Mouse (Mus musculus) brain, embryonic 18.5 days (tissue): ENCODE measurements around the gene Slc17a5.

Experiments used
- DNase-seq: peaks from one replicate; pipeline ENCODE4 v3.0.0-alpha.2; 2012; ENCODE audit warnings: low read depth, low spot score

Slc17a5 gene

DNA sequence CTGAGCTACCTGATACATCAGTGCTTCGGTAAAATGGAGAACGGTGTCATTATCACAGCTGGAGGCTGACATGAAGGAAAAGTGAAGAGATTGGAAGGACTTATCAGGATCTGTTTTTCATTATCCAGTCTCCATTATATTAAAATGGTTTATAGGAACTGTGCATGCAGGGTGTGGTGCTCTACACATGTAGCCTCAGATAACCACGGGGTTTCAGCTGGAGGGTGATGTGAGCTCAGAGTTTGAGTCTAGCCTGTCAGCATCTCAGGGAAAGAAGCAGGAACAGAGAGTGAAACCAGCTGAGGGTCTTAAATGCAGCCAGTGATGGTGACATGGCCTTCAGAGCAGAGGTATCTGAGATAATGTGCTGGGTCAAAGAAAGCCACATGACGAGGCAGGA is 28.4 kb downstream of the Slc17a5 start:
- no peak for DNase-seq

DNA sequence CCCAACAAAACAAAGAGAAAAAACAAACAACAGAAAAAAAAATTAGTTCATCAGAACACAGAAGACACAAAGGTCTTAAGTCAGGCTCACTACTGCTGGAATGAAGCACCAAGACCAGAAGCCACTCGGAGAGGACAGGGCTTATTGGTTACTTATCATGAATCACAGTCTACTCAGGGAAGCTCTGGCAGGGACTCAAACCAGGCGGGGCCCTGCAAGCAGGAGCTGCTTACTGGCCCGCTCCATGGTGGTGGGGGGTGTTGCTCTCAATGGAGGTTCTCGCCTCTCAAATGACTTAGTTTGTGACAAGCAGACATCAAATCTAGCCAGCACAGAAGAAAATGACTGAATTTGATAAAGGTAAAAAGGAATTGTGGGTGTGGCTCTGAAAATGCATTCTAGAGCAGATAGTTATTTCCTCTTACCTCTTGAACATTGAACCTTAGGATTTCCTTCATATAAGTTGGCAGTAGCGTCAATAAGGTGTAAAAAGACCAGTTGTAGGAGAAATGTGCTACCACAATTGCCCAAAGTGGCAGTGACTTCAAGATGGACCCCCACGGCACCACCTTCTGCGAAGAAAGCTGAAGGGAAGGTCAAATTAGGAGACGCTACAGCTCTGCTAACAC is 29.1 kb downstream of the Slc17a5 start:
- DNase-seq = no peak

- no peak for DNase-seq
Measured at GRCm38 (mm10) chr9:78557041-78557440, 30.8 kb downstream of the Slc17a5 start.

DNA sequence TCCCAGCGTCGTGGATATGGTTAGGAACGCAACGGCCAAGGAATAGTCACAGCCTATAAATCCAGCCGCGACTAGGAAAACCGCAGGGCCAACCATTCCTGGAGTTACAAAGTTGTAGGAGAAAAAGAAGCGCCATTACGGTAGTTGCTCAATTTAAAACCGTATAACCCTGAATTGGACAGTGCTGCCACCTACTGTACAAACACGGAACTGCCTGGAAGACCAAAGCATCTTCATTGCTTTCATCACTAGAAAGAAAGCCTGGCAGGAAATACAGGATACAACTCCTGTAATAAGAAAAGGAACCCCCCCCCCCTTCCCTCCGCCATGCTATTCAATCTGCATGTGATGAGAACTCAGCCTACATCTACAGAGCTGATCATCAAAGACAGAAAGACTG is 34.9 kb downstream of the Slc17a5 start:
- peak; percentile 22 for DNase-seq

DNA sequence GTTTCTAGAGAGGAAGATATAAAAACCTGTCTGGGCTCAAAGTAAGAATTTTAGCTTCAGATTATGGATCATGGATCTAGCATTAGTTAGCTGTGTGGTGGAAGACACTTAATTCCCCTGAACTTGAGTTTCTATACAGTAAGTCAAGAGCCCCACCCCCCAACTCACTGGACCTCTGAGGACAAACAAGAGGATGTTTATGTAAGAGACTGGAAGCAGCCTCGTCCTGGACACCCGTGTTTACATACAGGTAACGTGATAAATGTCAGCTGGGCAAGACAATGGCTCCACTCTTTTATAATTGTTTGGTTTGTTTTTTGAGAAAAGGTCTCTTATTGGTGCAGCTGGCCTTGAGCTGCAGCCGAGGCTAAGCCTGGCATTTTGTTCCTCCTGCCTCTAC is 36.1 kb downstream of the Slc17a5 start:
- DNase-seq = no peak

GRCm38 (mm10) chr9:78547742-78548141 is 40.1 kb downstream of the Slc17a5 start:
- DNase-seq = no peak

DNA sequence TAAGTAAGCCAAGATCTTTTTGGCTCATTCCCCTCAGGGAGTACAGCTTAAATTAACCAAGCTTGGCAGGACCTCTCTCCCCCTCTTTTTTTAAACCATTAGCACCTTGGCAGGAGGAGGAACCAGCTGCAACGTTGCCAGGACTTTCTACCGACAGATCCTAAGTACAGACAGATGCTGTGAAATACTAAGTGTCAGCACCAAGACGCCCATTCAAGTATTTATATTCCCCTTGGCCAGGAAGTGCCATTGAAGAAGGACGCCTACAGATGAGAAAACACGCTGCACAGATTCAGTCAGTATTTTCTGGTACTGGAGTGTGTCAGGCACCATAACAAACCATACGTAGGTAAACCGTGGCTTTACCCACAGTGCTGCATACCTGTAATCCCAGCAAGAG is 40.9 kb downstream of the Slc17a5 start:
- DNase-seq = no peak

- DNase-seq = no peak
Measured at GRCm38 (mm10) chr9:78541758-78542157, 46.1 kb downstream of the Slc17a5 start.

DNA sequence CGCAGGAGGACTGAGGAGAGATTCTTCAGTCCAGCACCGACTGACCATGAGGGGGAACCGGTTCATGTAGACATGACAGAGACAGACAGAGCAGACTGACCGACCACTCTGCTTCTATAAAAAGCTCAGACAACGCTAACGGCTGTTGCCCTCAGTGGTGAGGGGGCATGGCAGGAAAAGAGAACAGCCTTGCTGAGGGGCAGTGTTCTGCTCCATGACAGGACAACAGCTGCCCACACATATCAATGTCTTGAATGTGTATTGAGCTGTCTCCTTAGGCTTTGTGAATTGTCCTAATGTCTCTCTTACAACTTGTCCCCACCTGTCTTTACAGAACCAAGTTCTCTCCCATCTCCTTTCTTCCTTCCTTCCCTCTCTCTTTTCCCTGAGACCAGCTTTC is 49.4 kb downstream of the Slc17a5 start:
- DNase-seq = no peak

DNA sequence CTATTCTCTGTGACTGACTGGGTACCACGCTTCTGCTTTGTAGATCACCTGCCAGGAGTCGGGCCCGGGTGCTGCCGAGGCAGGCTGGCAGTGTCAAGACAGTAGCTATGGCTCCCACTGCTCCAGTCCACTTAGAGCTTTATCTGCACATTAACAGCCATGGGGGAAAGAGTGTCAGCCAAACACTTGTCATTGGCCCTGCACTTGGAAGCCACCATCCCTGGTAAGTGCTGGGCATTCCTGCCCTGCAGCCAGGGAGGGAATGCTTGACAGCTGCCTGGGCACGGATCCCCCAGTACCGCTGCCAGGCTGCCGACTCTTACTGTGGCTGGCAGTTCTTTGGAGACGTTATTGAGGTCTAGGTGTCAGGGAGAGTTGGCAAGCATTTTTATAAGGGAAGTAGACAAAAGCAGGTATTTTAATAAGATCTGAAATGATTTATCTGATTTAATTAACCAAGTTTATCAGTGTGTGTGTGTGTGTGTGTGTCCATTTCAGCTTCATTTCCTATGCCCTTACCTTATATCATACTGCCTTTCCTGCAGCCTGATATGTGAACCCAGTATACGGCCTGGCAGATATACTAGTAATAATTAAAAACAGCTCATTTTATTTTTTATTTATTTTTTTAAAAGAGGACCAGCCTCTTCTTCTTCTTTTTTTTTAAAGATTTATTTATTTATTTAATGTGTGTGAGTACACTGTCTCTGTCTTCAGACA is 50.5 kb downstream of the Slc17a5 start:
- DNase-seq = no peak

DNA sequence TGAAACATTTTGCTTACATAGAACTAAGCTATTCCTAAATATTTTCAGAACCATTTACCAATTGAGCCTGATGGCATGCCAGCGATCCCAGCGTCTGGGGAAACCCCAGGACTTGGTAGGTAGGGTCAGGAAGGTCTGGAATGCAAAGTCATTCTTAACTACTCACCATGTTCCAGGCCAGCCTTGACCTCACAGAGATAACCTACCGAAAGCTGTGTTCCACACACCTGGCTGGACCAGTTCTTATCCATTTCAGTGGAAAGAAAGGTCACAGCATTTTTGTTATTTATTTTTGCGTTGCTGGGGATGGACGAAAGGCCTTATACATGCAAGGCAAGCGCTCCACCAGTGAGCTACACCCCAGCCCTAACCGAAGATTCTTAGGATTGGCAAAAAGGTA is 53.2 kb downstream of the Slc17a5 start:
- no peak for DNase-seq

DNA sequence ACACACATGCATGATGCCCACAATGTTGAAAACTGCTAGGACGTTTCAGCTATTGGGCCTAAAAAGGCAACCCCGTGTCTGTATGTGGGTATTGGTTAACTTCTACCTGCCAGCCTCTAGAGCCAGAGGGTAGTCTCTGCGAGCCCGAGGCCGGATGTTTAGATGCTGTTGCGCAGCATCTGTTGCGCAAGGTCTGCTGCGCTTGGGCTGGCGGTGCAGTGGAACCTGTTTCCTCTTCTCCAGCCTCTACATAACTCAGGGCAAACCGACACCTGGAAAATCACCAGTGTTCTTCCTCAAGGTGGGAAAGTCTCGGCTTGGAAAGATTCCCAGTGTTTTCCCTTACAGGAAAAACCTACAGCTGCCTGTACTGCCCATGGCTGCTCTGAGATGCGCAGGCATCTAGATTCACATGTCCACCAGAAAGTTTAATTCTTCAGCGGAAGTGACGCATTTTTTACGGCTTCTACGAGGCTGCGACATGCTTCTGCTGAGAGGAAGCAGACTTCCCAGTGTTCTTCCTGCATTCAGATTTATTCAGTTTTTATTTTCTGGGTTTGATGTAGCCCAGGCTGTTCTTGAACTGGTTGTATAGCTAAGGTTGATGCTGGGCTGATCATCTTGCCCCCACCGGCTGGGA is 54.4 kb downstream of the Slc17a5 start:
- no peak for DNase-seq

DNA sequence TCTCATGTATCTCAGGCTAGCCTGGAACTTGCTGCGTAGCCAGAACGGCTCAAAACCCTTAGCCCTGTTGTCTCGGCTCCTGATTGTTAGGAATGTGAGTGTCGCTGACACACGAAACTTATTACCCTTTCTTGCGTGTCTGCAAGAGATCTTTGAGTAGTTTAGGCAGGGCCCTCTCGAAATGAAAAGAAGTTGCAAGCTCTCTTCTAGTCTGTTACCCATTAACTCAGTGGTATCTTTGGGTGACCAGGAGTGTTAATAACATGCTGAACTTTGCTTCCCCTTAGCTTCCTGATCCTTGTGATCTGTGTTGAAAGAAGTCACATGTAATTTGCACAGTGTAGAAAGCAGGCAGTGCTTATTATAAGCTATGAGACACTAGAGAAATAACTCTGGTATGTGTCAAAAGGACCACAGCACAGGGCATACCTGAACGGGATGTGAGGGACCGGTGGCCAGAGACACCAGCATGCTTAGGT is 55.5 kb downstream of the Slc17a5 start:
- DNase-seq = no peak

DNA sequence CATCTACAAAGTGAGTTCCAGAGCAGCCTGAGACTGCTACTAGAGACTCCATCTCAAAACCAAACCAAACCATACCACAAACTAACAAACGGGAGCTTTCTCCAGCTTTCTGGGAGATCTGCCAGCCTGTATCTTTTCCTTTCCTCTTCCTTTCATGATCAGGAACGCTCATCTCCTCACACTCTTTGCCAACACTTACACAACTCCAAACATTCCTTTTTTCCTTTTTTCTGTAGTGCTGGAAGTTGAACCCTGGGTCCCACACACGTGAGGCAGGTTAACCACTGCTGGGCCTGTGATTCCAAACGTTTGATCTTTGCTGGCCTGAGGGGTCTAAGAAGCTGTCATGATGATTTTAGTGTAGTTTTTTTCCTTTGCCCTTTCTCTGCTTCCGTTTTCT is 56.0 kb downstream of the Slc17a5 start:
- no peak for DNase-seq

- no peak for DNase-seq
Measured at GRCm38 (mm10) chr9:78527767-78528381, 60.0 kb downstream of the Slc17a5 start.

DNA sequence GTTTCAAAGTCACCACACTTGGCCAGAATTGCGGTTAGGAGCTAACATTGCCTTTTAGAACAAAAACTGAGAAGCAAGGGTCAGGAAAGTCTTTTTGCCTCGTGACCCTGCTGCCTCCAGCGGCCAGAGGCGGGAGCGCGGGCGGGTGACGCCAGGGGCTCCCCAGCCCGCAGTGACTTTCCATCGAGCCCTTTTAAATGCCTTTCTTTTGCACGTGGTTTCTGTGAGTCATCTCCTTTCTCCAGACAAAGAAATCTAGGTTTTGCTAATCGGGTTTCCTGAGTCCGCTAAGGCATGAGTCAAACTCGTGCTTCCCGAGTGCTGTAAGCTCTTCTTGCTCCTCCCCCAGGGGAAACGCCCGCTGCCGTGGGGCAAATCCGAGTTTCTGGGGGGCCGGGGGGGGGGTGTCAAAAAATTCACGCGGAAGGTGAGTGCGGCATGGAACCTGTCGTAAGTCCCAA is 60.5 kb downstream of the Slc17a5 start:
- no peak for DNase-seq

GRCm38 (mm10) chr9:78526206-78526605 is 61.6 kb downstream of the Slc17a5 start:
- no peak for DNase-seq

GRCm38 (mm10) chr9:78525451-78526135 is 62.2 kb downstream of the Slc17a5 start:
- DNase-seq = no peak

GRCm38 (mm10) chr9:78521689-78522088 is 66.2 kb downstream of the Slc17a5 start:
- no peak for DNase-seq

GRCm38 (mm10) chr9:78520780-78521601 is 66.8 kb downstream of the Slc17a5 start:
- DNase-seq = no peak
